9 mouse cellular contexts compared by ENCODE assay signal in genomic region chr16:22545799-22546198, GRCm38 (mm10).
DNase-seq lines count a peak whose midpoint lies in the region; ATAC-seq and TF ChIP-seq lines count a peak whose summit lies in the region.
"Had no signal": no experiment of that assay in that cellular context is flagged by ENCODE, and none has a peak within 500 bp of the region (broad histone marks: within the 10 kb centered on the region; RNA-seq: fewer than 3 reads in every experiment).

No protein-coding gene starts in this region.

- no peaks in the 10 kb centered on the region for H3K9me3 ChIP-seq in embryonic facial prominence, embryonic 14.5 days (ENCODE audit: control insufficient read depth, low read length)
- no peaks in the 10 kb centered on the region for H3K9me3 ChIP-seq in embryonic facial prominence, embryonic 10.5 days
- no peaks in the 10 kb centered on the region for H3K9me3 ChIP-seq in stomach, postnatal 0 days (ENCODE audit: control insufficient read depth, low read length)

- H3K4me3 ChIP-seq in embryonic facial prominence, embryonic 14.5 days (ENCODE audit: low read depth, low read length): no peak overlapping the region
- no peak overlapping the region for H3K4me3 ChIP-seq in embryonic facial prominence, embryonic 10.5 days
- H3K4me3 ChIP-seq in layer of hippocampus, adult 2 months: no peak overlapping the region
- no peak overlapping the region for H3K4me3 ChIP-seq in stomach, postnatal 0 days (ENCODE audit: low read depth, low read length)

- TF ChIP-seq CTCF in layer of hippocampus, adult 2 months (conservative IDR thresholded peaks at IDR 0.05): no peak
- no peak for TF ChIP-seq CTCF in stomach, postnatal 0 days (IDR thresholded peaks at IDR 0.05; ENCODE audit: low read depth)

- peak; percentile 40 for DNase-seq in embryonic facial prominence, embryonic 14.5 days (ENCODE audit: low spot score)
- DNase-seq in embryonic facial prominence, embryonic 10.5 days (ENCODE audit: low spot score): no peak
- no peak for DNase-seq in layer of hippocampus, adult 2 months (ENCODE audit: low spot score in 2 of 2)
- DNase-seq in layer of hippocampus, postnatal 36 days: no peak
- peak; percentile 38 for DNase-seq in thymus, postnatal 4 days
- no peak for DNase-seq in thymus, postnatal 0 days (ENCODE audit: low spot score)
- no peak for DNase-seq in stomach, postnatal 0 days (ENCODE audit: low spot score)
- DNase-seq in adipocyte (ENCODE audit: low spot score): no peak

- no peak for ATAC-seq in embryonic facial prominence, embryonic 14.5 days (ENCODE audit: low read depth)
- ATAC-seq in stomach, postnatal 0 days (ENCODE audit: low FRiP score, low TSS enrichment): no peak

- H3K4me2 ChIP-seq in embryonic facial prominence, embryonic 14.5 days (ENCODE audit: low read depth, low read length): no peak overlapping the region
- H3K4me2 ChIP-seq in stomach, postnatal 0 days (replicated peaks; ENCODE audit: low read depth): no peak overlapping the region

- 47% methylated on average over 8 of the region's 8 CpGs for WGBS in embryonic facial prominence, embryonic 14.5 days
- WGBS in embryonic facial prominence, embryonic 10.5 days: 76% methylated on average over 8 of the region's 8 CpGs
- 59% methylated on average over 8 of the region's 8 CpGs for WGBS in stomach, postnatal 0 days

- H3K9ac ChIP-seq in embryonic facial prominence, embryonic 14.5 days (ENCODE audit: low read depth, low read length): no peak overlapping the region
- H3K9ac ChIP-seq in stomach, postnatal 0 days (ENCODE audit: low read length): no peak overlapping the region
- H3K9ac ChIP-seq: liver, embryonic 14.5 days had no signal

- no peak for TF ChIP-seq EP300 in stomach, postnatal 0 days (optimal IDR thresholded peaks at IDR 0.05)

- peaks cover 22% of the 10 kb centered on the region for H3K4me1 ChIP-seq in embryonic facial prominence, embryonic 14.5 days (ENCODE audit: control insufficient read depth, insufficient read depth, low read length)
- peaks cover 22% of the 10 kb centered on the region for H3K4me1 ChIP-seq in embryonic facial prominence, embryonic 10.5 days
- H3K4me1 ChIP-seq in stomach, postnatal 0 days (replicated peaks; ENCODE audit: control insufficient read depth, insufficient read depth): peaks cover 6% of the 10 kb centered on the region

- no peaks in the 10 kb centered on the region for H3K36me3 ChIP-seq in embryonic facial prominence, embryonic 14.5 days (ENCODE audit: control insufficient read depth, insufficient read depth, low read length)
- H3K36me3 ChIP-seq in embryonic facial prominence, embryonic 10.5 days (replicated peaks): no peaks in the 10 kb centered on the region
- no peaks in the 10 kb centered on the region for H3K36me3 ChIP-seq in stomach, postnatal 0 days (ENCODE audit: control insufficient read depth, insufficient read depth, low read length)

- H3K27ac ChIP-seq in embryonic facial prominence, embryonic 14.5 days (replicated peaks; ENCODE audit: low read depth, low read length): peak overlapping the region; percentile 44; the same call in 1 of the 2 replicates
- H3K27ac ChIP-seq in embryonic facial prominence, embryonic 10.5 days (replicated peaks): no peak overlapping the region
- peak overlapping the region; percentile 95 for H3K27ac ChIP-seq in layer of hippocampus, adult 2 months
- peak overlapping the region; percentile 77; the same call in 1 of the 2 replicates for H3K27ac ChIP-seq in stomach, postnatal 0 days (replicated peaks)
- H3K27ac ChIP-seq: liver, embryonic 14.5 days had no signal

- H3K27me3 ChIP-seq in embryonic facial prominence, embryonic 14.5 days (replicated peaks; ENCODE audit: control insufficient read depth, insufficient read depth, low read length): no peaks in the 10 kb centered on the region
- H3K27me3 ChIP-seq in embryonic facial prominence, embryonic 10.5 days (replicated peaks; ENCODE audit: low read depth, poor library complexity, severe bottlenecking): peaks cover 21% of the 10 kb centered on the region
- no peaks in the 10 kb centered on the region for H3K27me3 ChIP-seq in stomach, postnatal 0 days (ENCODE audit: control insufficient read depth, insufficient read depth, low read length)

Comparison
In these comparisons a context has a peak if more than half of its experiments do, and no peak if none do; other contexts are left out.
1. DNase-seq: peak in embryonic facial prominence, embryonic 14.5 days (single experiment) and thymus, postnatal 4 days (single experiment); none in embryonic facial prominence, embryonic 10.5 days (single experiment), layer of hippocampus, adult 2 months (0 of 2), layer of hippocampus, postnatal 36 days (0 of 2), thymus, postnatal 0 days (single experiment), stomach, postnatal 0 days (single experiment) and adipocyte (single experiment).